Mouse (Mus musculus): Measurements from ENCODE around the gene 6430548M08Rik.
A peak's percentile ranks its signal among the peaks of the same experiment; 100 is the strongest.

6430548M08Rik gene

GRCm38 (mm10) chr8:120181861-120182414 lies 68.0 kb downstream of the 6430548M08Rik start:
- DNase-seq (ENCODE audit: low spot score) = no peak

- no peak for DNase-seq (ENCODE audit: low spot score)
Observed at GRCm38 (mm10) chr8:120184366-120184765, 70.4 kb downstream of the 6430548M08Rik start.

GRCm38 (mm10) chr8:120184850-120185792 lies 71.2 kb downstream of the 6430548M08Rik start:
- DNase-seq (ENCODE audit: low spot score) = no peak

DNA sequence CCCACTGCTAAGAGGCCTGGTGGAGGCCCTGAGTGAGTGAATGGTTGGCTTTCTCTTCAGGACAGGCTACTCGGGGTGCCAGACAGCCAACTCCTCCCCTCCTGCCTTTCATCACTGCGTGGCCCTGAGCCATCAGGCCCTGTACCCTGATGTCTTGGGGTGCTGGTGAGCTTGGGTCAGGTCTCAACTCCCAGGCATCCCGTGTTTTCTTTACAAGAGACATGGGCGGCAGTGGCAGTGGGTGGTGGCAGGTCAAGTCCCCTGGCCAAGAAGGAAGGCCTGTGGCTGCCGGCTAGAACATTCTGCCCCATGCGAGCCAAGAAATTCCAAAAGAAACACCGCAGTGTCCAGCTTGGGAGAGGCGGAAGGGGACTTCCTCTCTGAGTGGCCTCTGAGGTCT lies 72.5 kb downstream of the 6430548M08Rik start:
- DNase-seq (ENCODE audit: low spot score) = no peak

- no peak for DNase-seq (ENCODE audit: low spot score)
Observed at GRCm38 (mm10) chr8:120188510-120188909, 74.6 kb downstream of the 6430548M08Rik start.

DNA sequence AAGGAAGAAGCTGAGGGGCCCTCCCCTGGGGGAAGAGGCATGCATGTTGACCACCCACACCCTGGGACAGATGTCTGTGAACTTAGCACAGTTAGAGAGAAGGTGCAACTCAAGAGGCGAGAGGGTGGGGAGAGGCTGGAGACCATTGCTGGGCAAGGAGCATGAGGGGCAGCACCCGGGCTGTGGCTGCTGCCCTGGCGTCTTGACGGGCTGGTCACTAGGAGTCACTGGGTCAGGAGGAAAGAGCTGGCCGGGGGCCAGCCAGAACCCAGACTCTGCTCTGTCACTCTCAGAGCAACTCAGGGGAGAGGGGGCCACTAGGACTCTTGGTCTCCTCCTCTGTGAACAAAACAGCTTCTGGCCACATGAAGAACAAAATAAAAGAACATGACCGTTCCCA lies 75.5 kb downstream of the 6430548M08Rik start:
- DNase-seq (ENCODE audit: low spot score) = no peak

- DNase-seq (ENCODE audit: low spot score) = no peak
Observed at GRCm38 (mm10) chr8:120190107-120190809, 76.3 kb downstream of the 6430548M08Rik start.

- DNase-seq (ENCODE audit: low spot score) = peak; percentile 92
Observed at GRCm38 (mm10) chr8:120190810-120191413, 77.0 kb downstream of the 6430548M08Rik start.

- no peak for DNase-seq (ENCODE audit: low spot score)
Observed at GRCm38 (mm10) chr8:120191633-120192032, 77.7 kb downstream of the 6430548M08Rik start.

DNA sequence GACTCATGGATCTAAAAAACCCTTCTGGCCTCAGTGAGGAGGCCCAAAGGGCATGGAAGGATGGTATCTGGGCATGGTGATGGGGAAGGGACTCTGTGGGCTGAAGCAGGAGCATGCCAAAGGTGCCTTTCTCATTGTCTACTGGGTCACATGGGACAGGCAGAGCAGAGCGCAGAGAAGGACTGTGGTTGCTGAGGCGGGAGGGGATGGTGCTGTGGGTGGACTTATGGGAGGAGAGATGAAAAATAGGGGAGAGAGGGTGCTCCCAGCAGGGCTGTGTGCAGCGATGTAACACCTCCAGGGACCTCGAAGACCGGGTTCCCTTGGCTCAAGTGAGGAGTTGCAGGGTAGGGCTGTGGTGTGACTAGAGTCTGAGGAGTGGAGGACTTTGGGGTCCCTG lies 78.2 kb downstream of the 6430548M08Rik start:
- DNase-seq (ENCODE audit: low spot score) = no peak

- no peak for DNase-seq (ENCODE audit: low spot score)
Observed at GRCm38 (mm10) chr8:120201351-120201750, 87.4 kb downstream of the 6430548M08Rik start.

DNA sequence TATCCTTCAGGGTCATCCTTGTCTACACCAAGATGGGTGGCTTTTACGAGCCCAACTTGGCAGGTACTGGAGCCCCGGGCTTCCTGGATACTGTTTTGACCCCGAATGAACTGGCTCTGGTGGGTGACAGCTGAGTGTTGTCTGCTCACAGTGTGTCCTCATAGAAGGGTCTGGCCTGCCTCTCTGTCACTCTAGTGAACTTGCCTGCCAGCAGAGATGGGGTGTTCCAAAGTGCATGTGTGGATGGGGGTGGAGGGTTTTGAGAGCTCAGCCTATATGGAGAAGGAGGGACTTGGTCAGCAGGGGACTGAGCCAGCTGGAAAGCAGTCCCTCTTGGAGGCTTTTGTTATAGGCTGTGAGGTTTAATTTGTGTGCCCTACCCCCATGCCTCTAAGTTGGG lies 88.6 kb downstream of the 6430548M08Rik start:
- DNase-seq (ENCODE audit: low spot score) = no peak

DNA sequence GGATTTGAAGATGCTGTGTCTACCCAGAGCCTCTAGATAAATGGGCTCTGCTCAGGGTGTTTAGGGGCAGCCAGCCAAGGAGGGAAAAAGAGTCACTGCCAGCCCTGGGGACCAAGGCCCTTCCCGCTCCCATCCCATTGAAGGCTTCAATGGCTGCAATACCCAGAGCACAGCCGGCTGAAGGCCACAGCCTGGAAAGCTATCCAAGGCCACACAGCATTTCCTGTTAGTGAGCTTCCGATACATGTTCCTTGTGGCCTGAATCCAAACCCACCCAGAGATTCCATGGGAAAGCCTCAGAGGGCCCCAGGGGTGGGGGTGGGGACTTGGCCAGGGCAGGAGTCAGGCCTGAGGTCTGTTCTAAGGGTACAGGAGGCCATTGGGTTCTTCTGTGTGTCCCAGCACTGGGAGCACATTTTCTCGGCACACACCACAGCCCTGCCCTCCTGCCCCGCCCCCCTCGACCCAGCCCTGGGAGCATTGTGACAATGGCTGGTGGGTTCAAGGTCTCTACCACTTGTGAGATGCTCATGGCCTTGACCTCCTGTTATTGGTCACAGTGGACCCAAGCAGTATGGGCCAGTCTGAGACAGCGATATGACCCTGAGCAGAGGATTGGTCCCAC lies 90.9 kb downstream of the 6430548M08Rik start:
- peak; percentile 76 for DNase-seq (ENCODE audit: low spot score)

DNA sequence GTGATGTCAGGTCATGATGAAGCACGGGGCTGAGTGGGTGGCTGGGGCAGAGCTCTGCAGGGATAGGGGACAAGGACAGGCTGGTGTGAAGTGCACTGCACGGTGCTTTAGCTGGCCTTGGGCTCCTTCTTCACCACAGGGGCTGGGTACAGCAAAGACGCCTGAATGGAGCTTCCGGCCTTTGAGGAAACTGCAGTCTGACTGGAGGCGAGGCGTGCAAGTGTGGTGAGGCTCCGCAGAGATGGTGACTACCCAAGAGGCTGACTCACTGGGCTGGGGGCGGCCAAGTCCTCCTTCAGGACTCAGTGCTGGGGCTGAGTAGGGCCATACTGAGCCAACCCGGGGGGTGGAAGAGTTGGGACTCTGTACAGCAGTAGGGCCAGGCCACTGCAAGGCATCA lies 92.0 kb downstream of the 6430548M08Rik start:
- DNase-seq (ENCODE audit: low spot score) = no peak

GRCm38 (mm10) chr8:120207364-120207763 lies 93.4 kb downstream of the 6430548M08Rik start:
- DNase-seq (ENCODE audit: low spot score) = no peak

DNA sequence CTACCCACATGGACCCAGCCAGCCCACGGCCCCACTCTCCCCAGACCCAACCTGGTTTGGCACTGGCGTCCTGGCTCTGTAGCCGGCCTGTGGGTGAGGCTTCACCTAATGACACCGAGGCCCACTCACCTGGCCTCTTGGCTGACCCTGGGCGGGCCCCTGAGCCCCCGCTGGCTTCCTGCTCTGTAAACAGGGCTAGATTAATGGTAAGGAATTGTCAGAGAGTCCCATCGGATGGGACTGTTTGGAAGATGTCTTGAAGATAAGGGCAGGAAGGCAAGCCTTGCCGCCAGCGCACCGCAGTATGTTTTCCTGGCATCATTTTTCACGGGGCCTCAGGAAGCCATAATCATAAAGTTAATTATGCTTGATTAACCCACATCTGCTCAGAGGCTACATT lies 94.2 kb downstream of the 6430548M08Rik start:
- no peak for DNase-seq (ENCODE audit: low spot score)

DNA sequence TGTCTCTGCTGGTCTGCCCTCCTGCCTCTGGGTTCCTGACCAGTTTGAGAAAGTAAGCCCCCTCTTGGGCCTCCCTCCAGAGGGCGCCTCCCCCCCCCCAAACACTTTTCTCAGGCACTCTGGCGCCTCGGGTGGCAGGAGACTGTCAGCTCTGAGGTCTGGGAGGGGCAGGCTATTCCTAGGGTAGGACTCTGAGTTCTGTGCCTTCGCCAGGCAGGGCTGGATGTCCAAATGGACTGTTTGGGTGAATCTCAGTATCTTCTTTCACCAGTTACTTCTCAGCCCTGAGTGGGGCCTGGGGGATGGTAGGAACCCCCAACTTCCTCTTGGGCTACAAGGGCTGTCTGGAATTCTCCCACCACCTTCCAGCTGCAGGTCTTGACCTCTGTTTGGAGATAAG lies 97.4 kb downstream of the 6430548M08Rik start:
- no peak for DNase-seq (ENCODE audit: low spot score)

- no peak for DNase-seq (ENCODE audit: low spot score)
Observed at GRCm38 (mm10) chr8:120212596-120212995, 98.6 kb downstream of the 6430548M08Rik start.

DNA sequence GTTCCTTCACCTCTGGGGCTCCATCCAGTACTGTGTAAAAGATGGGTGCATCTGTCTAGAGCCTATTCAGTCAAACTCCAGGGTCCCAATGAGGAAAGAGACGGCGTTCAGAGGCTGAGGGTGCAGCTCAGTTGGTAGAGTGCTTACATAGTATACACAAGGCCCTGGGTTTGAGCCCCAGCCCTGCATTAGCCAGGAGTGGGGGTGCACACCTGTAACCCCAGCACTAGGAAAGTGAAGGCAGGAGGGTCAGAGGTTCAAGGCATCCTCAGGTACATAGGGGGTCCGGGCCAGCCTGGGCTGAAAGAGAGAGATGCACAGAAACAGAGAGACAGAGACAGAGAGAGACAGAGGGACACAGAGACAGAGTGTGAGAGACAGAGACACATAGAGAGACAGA lies 99.3 kb downstream of the 6430548M08Rik start:
- no peak for DNase-seq (ENCODE audit: low spot score)

GRCm38 (mm10) chr8:120213939-120214338 lies 100.0 kb downstream of the 6430548M08Rik start:
- no peak for DNase-seq (ENCODE audit: low spot score)
